Mouse (Mus musculus): Measurements from ENCODE around the gene Gm8300.

- TF ChIP-seq JUND (IDR thresholded peaks at IDR 0.05; ENCODE audit: low read depth, low read length) (no peak), CTCF (IDR thresholded peaks at IDR 0.05 in 2 of 3, conservative IDR thresholded peaks at IDR 0.05 in 1 of 3; ENCODE audit: control insufficient read depth in 1 of 3, insufficient read depth in 1 of 3, low read depth in 2 of 3, low read length in 3 of 3, poor library complexity in 1 of 3, severe bottlenecking in 1 of 3) (no peak), POLR2A (IDR thresholded peaks at IDR 0.05; ENCODE audit: control insufficient read depth in 1 of 2, insufficient read depth in 1 of 2, low read depth in 1 of 2, low read length in 2 of 2, poor library complexity in 1 of 2) (peak; percentile 62 to 85), EP300 (IDR thresholded peaks at IDR 0.05; ENCODE audit: low read depth in 1 of 2, low read length in 2 of 2) (no peak; a peak in 1 of 4 replicates)
Observed at GRCm38 (mm10) chr12:87471964-87472786, 41.9 kb upstream of the Gm8300 start, which contains the start of gene Snw1.
